Mouse (Mus musculus) heart, adult 2 months (tissue): ENCODE measurements around the gene Gorab. TPM values are rescaled to one million over a fixed set of nuclear protein-coding genes. Genes with fewer than 3 reads are reported as not detected.
A peak's percentile ranks its signal among the peaks of the same experiment; 100 is the strongest.

Source experiments
- DNase-seq, 2 experiments: peaks; one replicate each; pipeline ENCODE4 v3.0.0; 2021
- H3K27ac ChIP-seq: fragments of 200-600 bp; 2 replicates; pipeline ENCODE4 v1.8.1; 2022
- H3K27me3 ChIP-seq: fragments of 200-500 bp; 2 replicates; pipeline ENCODE4 v1.6.1; 2012; ENCODE audit warnings: mild to moderate bottlenecking, low read length, inconsistent platforms, mixed read lengths; ENCODE audit not compliant: control insufficient read depth, insufficient read depth
- H3K36me3 ChIP-seq: fragments of 200-500 bp; 2 replicates; pipeline ENCODE4 v1.6.1; 2012; ENCODE audit warnings: low read length, inconsistent platforms; ENCODE audit not compliant: control insufficient read depth, insufficient read depth
- H3K4me1 ChIP-seq: fragments of 200-500 bp; 2 replicates; pipeline ENCODE4 v1.6.1; 2011; ENCODE audit warnings: low read length; ENCODE audit not compliant: control insufficient read depth, insufficient read depth
- H3K4me3 ChIP-seq: fragments of 200-600 bp; 2 replicates; pipeline ENCODE4 v1.8.1; 2022
- H3K79me2 ChIP-seq: fragments of 200-500 bp; replicated peaks from 2 replicates; pipeline ENCODE4 v1.6.1; 2012; ENCODE audit warnings: mild to moderate bottlenecking, inconsistent platforms, low read length, moderate library complexity, mixed read lengths; ENCODE audit not compliant: control insufficient read depth, insufficient read depth
- H3K9ac ChIP-seq: fragments of 200-500 bp; 2 replicates; pipeline ENCODE4 v1.6.1; 2012; ENCODE audit warnings: low read depth, mild to moderate bottlenecking, control low read depth, inconsistent platforms, low read length, mixed read lengths
- CTCF ChIP-seq: fragments of 200-600 bp; IDR thresholded peaks from 2 replicates; pipeline ENCODE4 v1.8.1; 2022; ENCODE audit warnings: antibody characterized with exemption, mild to moderate bottlenecking, moderate library complexity
- EP300 ChIP-seq: fragments of 200-500 bp; IDR thresholded peaks from 2 replicates; pipeline ENCODE4 v1.6.1; 2011; ENCODE audit warnings: low read depth, low read length, control low read depth; ENCODE audit not compliant: insufficient read depth
- POLR2A ChIP-seq: fragments of 200-500 bp; IDR thresholded peaks from 2 replicates; pipeline ENCODE4 v1.6.1; 2011; ENCODE audit warnings: mild to moderate bottlenecking, low read depth, low read length, control low read depth; ENCODE audit not compliant: insufficient read depth
- WGBS: fragments of 180-500 bp; shearing (Covaris S2); methylation state at CpG from one replicate; pipeline ENCODE4 v1.1.7; 2018; 5-methylcytosine and 5-hydroxymethylcytosine counted together
- intact Hi-C: fragments of 180-260 bp; cut with DNase I; formaldehyde crosslinking; loops from one replicate; pipeline ENCODE4 v1.15.1; 2025
- long read RNA-seq: library from polyadenylated mRNA; stranded (forward); transcript quantifications from one replicate; pipeline ENCODE4 v2.0.0, GENCODE M21; 2021
- polyA plus RNA-seq: library from polyadenylated mRNA; depleted of rRNA; stranded (reverse); fragments of >200 nt; gene quantifications from 2 replicates; pipeline ENCODE4 v1.2.3, GENCODE M21; 2012; rRNA removed
- total RNA-seq, 2 experiments: library from RNA; stranded (reverse); gene quantifications; 2 replicates each; pipeline ENCODE4 v1.2.3; 2021

The Gorab gene
- 1 to 10 TPM; 2.0 to 2.8 TPM for total RNA-seq
- 1.4 and 2.0 TPM in 2 replicates for polyA plus RNA-seq
- long read RNA-seq: 0 reads

DNA sequence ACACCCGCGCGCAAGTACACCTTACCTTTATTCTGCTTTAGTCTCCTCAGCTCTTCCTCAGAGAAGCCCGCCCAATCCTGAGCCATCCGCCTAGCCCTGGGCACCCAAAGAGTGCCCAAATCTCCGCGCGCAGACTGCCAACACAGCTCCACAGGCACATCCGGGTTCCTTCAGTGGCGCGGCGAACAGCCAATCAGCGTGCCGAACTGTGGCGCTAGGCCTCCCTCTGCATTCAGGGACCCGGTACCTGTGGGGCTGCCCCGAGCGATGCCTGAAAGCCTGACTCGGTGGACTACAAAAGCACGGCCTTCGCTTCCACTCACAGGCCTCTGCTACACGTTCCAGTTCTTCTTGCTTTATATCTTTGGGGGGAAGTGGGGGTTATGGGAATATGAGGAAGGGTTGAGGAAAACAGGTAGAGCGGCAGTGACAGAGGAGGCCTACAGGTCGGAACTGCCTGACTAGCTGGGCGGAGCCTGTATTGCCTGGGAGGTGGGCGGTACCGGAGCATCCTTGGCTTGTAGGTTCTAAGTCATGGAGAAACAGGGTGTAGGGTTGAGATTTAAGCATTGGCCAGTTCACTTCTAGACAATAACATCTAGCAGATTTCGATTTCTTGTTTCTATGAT lies at the start of gene Gorab:
Gorab (minus strand) TSS at position 172 of the 629 bp plus-strand sequence.
- peak within 1 kb of the TSS; percentile 96 for H3K27ac ChIP-seq
- H3K36me3 ChIP-seq: no peaks in the 10 kb centered on the region
- H3K4me1 ChIP-seq: no peaks in the 10 kb centered on the region; the same call in none of the 2 replicates
- H3K4me3 ChIP-seq: peak within 1 kb of the TSS; percentile 88
- no peak for TF ChIP-seq CTCF
- peak; percentile 76; the same call in 1 of the 2 replicates for TF ChIP-seq EP300
- TF ChIP-seq POLR2A: peak; percentile 51
- peak; percentile 94 to 95 for DNase-seq
- H3K27me3 ChIP-seq: no peaks in the 10 kb centered on the region
- peak within 1 kb of the TSS; percentile 80 for H3K9ac ChIP-seq
- WGBS: under 1% methylated on average over 28 of the region's 28 CpGs
- H3K79me2 ChIP-seq: no peaks in the 10 kb centered on the region
- intact Hi-C loops: loop anchor here (5.0 kb wide), 1 partner anchor 91 kb away; the partner anchor contains the start of gene Prrx1

DNA sequence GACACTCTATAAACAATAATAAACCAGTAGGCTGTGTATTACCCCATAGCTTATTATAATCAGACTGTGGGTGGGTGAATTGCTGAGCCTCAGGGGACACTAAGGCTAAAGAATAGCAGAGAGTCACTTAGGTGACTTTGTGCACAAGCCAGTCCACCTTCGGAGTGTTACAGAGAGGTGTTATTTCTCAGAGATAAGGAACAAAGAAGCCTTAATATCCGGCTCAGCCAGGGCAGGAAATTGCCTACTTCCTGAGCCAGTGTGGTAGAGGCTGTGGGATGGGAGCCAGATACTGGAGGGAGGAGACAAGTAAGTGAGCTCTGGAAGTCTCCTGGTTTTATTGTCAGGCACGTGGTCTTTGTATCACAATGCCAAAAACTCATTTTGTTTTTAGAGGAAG lies 40.4 kb upstream of the Gorab start:
- Histone ChIP-seq H3K27ac (no peak overlapping the region), H3K27me3 (no peaks in the 10 kb centered on the region), H3K79me2 (no peaks in the 10 kb centered on the region), H3K4me3 (no peak overlapping the region), H3K36me3 (no peaks in the 10 kb centered on the region), H3K4me1 (peaks cover 2% of the 10 kb centered on the region; the same call in 1 of the 2 replicates), H3K9ac (no peak overlapping the region)
- peak in 1 of 2 experiments; percentile 13 for DNase-seq
- 1% methylated on average over 3 of the region's 3 CpGs for WGBS
- no peak for TF ChIP-seq CTCF
- no peak for TF ChIP-seq POLR2A
- TF ChIP-seq EP300: no peak
- intact Hi-C loops: no loop called here

DNA sequence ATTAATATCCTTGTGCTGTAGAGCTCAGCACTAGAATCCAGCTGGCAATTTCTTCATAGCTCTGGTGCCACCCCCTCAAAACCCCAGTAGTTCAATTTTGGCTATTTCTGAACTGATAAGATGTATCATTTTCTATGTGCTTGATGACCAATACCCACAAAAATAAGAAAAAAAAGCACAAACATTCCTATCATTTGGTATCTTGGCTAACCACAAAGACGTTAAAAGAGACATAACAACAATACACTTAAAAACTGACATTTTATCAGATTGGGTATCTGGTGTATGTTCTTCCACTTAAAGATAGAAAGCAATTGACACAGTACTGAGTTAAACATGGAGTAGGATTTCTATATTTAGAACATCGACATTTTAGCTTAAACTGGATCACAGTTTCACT lies 35.5 kb upstream of the Gorab start:
- intact Hi-C loops: no loop called here
- no peak for DNase-seq
- no peaks in the 10 kb centered on the region for H3K27me3 ChIP-seq
- H3K79me2 ChIP-seq: no peaks in the 10 kb centered on the region
- H3K4me1 ChIP-seq: peaks cover 2% of the 10 kb centered on the region; the same call in 1 of the 2 replicates
- 51% methylated on average over 2 of the region's 2 CpGs for WGBS
- TF ChIP-seq CTCF (no peak), POLR2A (no peak), EP300 (no peak)
- no peak overlapping the region for H3K9ac ChIP-seq
- H3K36me3 ChIP-seq: no peaks in the 10 kb centered on the region
- no peak overlapping the region for H3K4me3 ChIP-seq
- no peak overlapping the region for H3K27ac ChIP-seq

DNA sequence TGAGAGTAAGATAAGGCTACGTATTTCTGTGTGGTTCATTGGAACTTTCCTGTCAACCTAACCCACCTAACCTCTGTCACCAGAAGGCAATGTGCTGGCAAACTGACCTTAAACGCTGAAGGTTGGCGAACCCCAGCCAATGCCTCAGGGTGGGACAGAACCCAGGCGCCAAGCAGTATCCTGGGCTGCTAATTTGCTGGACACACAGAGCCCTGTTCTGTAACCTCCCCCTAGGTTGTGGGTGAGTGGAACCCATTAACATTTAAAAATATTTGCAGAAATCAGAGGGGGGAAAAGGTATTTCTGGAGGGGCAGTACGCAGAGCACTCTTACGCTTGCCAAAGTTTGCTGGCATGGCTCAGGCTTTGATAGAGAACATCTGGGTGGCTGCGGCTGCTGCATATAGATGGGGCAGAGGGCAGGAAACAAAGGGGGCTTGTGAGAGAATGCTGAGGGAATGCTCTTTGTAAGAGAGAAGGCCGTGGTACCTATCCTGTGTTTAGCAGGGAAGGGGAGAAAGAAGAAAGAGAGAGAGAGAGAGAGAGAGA lies 20.1 kb upstream of the Gorab start:
- H3K36me3 ChIP-seq: no peaks in the 10 kb centered on the region
- intact Hi-C loops: no loop called here
- WGBS: 62% methylated on average over 8 of the region's 8 CpGs
- no peak for DNase-seq
- H3K9ac ChIP-seq: no peak overlapping the region
- TF ChIP-seq CTCF (no peak), EP300 (no peak), POLR2A (no peak)
- H3K79me2 ChIP-seq: no peaks in the 10 kb centered on the region
- no peak overlapping the region for H3K4me3 ChIP-seq
- H3K27me3 ChIP-seq: no peaks in the 10 kb centered on the region
- no peak overlapping the region for H3K27ac ChIP-seq
- H3K4me1 ChIP-seq: no peaks in the 10 kb centered on the region

DNA sequence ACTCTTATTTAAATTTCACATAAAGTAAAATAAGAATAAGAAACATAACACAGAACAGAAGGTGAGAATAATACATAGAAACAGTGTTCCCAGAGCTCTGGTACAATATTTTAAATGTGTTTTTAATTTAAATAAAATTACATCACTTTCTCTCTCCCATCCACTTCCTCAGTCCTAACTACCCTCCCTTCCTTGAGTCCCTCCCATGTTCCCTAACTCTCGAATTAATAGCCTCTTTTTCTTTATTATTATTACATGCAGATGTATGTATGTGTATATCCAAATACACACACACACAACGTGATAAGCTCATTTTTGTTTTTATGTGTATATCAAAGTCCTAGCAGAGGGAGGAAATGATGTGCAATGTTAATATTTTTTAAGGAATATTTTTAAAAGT lies 13.7 kb upstream of the Gorab start:
- H3K79me2 ChIP-seq: no peaks in the 10 kb centered on the region
- no peaks in the 10 kb centered on the region for H3K27me3 ChIP-seq
- no peaks in the 10 kb centered on the region for H3K36me3 ChIP-seq
- TF ChIP-seq EP300 (no peak), CTCF (no peak), POLR2A (no peak)
- no peaks in the 10 kb centered on the region for H3K4me1 ChIP-seq
- no peak overlapping the region for H3K9ac ChIP-seq
- intact Hi-C loops: no loop called here
- no peak overlapping the region for H3K27ac ChIP-seq
- DNase-seq: no peak
- 43% methylated on average over 2 of the region's 2 CpGs for WGBS
- H3K4me3 ChIP-seq: no peak overlapping the region

- H3K4me1 ChIP-seq: no peaks in the 10 kb centered on the region
- no peaks in the 10 kb centered on the region for H3K36me3 ChIP-seq
- no peak overlapping the region for H3K9ac ChIP-seq
- no peak overlapping the region for H3K27ac ChIP-seq
- no peak overlapping the region for H3K4me3 ChIP-seq
- TF ChIP-seq CTCF (no peak), EP300 (no peak), POLR2A (no peak)
- intact Hi-C loops: no loop called here
- 61% methylated on average over 2 of the region's 2 CpGs for WGBS
- no peak for DNase-seq
- H3K79me2 ChIP-seq: no peaks in the 10 kb centered on the region
- no peaks in the 10 kb centered on the region for H3K27me3 ChIP-seq
These were observed 10.7 kb upstream of the Gorab start for GRCm38 (mm10) chr1:163414200-163414599.
